Mouse (Mus musculus) lung, postnatal 36 days (tissue): ENCODE measurements at regions not wholly inside any gene's neighbourhood (a gene's known extent, or its start where the extent isn't known, plus 50 kb on each side); places are given as distances from the start of the nearest gene placed in this dataset.

Experiments
- DNase-seq: peaks from one replicate; pipeline ENCODE4 v3.0.0; 2022; ENCODE audit warnings: mixed read lengths

DNA sequence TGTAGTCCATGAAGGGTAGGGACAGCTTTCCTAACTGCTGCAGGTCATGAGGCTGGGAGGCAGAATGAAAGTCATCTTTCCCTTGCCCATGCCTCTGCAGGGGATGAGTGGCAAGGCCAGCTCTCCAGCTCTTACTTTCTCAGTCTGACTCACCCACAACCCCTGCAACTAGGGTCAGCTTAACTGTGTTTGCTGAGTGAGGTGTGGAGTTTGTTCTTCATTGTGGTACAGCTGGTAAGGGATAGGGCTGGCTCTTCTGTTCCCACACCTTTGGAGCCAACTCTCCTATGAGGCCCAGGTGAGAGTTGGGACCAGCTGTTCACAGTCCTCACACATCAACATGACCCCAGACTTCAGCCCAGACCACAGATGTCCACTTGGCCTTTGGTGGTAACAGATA lies 124.2 kb upstream of the Tle1 start:
- DNase-seq: no peak

DNA sequence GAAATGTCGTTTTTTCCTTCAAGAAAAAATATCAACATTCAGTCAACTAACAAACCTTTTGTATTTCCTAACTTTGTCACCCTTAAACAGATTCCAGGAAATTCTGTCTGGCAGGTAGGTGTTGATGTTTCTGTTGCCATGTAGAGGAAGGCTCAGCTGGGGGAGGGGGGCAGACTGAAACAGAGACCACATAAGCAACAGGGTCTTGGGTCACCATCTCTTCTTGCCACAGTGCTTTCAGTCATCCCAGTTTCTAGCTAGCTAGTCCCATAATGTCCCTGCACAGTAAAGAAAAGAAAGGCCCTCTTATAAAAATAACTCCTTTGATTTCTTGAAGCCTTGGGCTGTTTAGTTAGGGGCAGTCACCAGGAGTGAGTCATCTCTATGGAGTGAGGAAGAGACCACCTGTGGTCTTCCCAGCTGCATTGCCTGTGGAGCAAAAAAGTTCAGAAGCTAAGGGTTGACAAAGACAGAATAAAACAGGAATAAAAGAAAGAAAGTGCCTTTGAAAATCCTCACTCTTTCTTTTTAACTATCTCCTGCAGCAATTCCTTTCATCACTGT lies 84.5 kb upstream of the Tle1 start:
- DNase-seq: no peak

DNA sequence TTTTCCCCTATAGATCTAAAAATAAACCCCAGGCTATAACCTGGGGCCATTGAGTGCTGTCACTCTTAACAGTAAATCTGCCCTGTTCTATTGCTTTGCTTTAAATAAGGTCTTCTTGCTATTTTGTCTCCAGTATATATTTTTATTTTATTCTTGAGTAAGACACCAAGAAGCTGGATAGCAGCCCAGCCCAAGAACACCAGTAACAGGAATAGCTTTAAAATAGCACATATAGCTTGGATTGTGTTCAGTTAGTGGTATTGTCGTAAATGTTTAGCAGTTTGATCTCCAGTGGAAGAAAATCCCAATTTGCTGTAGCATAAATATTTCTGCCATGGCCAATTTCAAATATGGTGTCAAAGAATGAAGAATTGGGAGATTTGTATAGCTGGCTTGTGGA lies 49.8 kb upstream of the Tle1 start:
- DNase-seq: no peak
